Mouse (Mus musculus) urinary bladder, adult 2 months (tissue): ENCODE data around the gene E130309D02Rik. TPM values are rescaled to one million over a fixed set of nuclear protein-coding genes. Genes with fewer than 3 reads are reported as not detected.

Experiments
- DNase-seq: peaks from one replicate; pipeline ENCODE4 v3.0.0; 2022; ENCODE audit warnings: low spot score
- polyA plus RNA-seq: library from polyadenylated mRNA; depleted of rRNA; stranded (reverse); fragments of >200 nt; gene quantifications from 2 replicates; pipeline ENCODE4 v1.2.3, GENCODE M21; 2012

E130309D02Rik gene
- polyA plus RNA-seq, 1 experiment, result 8.4 TPM

- DNase-seq, result no peak
These were observed 5.2 kb downstream of the E130309D02Rik start for GRCm38 (mm10) chr5:143309916-143310315.

DNA sequence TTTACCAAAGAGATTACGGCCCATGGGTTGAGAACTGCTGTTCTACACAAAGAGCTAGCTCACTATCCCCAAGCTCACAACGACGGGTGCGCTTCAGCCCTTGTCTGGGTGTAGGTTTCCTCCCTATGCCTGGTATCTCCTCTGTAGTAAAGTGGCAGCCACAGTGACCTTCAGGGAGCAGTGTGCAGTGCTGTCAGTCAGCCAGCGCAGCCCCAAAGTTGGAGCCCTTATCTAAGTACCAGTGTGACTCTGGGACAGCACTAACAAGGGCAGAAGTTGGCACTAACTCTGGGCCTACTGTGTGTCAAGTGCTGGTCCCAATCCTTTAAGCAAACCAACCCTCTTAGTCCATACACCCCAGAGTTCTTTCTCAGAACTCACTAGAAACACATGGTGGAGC, 6.3 kb downstream of the E130309D02Rik start:
- DNase-seq, result no peak

DNA sequence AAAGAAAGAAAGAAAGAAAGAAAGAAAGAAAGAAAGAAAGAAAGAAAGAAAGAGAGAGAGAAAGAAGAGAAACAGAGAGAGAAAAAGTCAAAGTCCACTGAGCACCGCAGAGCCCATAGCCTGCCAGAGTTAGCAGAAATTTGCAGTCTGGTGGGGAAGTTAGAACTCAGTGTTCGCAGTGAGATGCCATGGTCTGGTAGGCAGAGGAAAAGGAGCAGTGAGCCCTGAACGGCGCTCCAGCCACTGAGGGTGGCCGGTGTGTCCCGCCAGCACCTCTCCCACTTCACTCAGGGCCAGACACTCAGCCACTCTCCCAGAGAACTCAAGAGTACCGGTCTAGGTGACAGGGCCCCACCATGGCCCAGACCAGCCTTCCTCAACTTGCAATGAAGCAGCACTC, 10.9 kb downstream of the E130309D02Rik start:
- no peak for DNase-seq

GRCm38 (mm10) chr5:143301296-143301695, 13.9 kb downstream of the E130309D02Rik start:
- no peak for DNase-seq

DNA sequence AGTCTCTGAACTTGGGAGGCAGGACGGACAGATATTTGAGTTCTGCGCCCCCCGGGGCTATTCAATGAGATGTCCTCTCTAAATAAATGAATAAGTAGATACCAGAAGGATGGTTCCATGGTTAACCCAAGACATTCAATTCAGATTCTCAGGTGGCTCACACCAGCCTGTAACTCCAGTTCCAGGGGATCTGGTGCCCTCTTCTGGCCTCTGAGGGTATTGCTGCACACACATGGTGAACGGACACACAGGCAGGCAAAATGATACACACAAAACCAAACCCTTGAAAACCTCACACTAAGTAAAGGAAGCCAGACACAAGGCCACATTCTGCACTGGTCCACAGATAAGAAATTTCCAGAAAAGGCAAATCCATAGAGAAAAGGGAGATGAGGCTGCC, 15.5 kb downstream of the E130309D02Rik start:
- DNase-seq, result no peak

DNA sequence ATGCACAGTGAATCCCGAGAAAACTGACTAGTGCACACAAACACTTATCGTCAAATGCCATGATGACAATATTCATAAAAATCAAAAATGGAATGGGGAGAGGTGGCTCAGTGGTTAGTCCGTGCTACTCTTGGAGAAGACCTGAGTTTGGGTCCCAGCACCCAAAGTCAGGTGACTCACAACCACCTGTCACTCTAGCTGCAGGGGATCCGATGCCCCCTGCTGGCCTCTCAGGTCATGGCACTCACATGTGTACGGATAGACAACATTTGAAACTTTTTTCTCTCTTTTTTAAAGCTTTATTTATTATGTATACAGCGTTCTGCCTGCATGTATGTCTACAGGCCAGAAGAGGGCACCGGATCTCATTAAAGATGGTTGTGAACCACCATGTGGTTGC, 16.8 kb downstream of the E130309D02Rik start:
- DNase-seq, result no peak

GRCm38 (mm10) chr5:143297986-143298385, 17.2 kb downstream of the E130309D02Rik start:
- no peak for DNase-seq

- no peak for DNase-seq
These were observed 19.8 kb downstream of the E130309D02Rik start for GRCm38 (mm10) chr5:143295330-143295729.

GRCm38 (mm10) chr5:143294862-143295261, 20.3 kb downstream of the E130309D02Rik start:
- DNase-seq, result no peak

DNA sequence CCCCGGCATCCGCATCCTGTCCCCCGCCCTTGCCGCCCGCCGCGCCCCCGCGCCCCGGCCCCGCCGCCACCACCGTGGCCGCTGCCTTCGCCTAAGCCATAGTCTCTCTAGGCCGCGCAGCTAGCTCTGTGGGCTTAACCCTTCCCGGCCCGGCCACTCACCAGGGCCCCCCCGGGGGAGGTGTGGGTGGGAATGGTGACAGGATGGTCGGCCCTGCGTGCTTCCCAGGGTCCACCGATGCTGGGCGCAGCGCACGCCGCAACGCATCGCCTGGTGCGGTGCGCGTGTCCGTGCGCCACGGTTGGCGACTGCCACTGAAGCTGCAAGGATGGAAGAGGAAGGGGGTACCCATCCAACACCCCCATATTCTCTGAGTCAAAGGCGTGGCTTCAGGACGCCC, 21.8 kb downstream of the E130309D02Rik start, which contains the start of gene Zfp853:
Gene Zfp853 (minus strand): TSS at position 220 of the 400 bp plus-strand sequence.
- DNase-seq, result no peak

- no peak for DNase-seq
These were observed 22.3 kb downstream of the E130309D02Rik start for GRCm38 (mm10) chr5:143292879-143293278.

GRCm38 (mm10) chr5:143289299-143289698, 25.9 kb downstream of the E130309D02Rik start:
- DNase-seq, result no peak

GRCm38 (mm10) chr5:143288378-143288911, 26.7 kb downstream of the E130309D02Rik start:
- no peak for DNase-seq

- no peak for DNase-seq
These were observed 27.3 kb downstream of the E130309D02Rik start for GRCm38 (mm10) chr5:143287774-143288328.

DNA sequence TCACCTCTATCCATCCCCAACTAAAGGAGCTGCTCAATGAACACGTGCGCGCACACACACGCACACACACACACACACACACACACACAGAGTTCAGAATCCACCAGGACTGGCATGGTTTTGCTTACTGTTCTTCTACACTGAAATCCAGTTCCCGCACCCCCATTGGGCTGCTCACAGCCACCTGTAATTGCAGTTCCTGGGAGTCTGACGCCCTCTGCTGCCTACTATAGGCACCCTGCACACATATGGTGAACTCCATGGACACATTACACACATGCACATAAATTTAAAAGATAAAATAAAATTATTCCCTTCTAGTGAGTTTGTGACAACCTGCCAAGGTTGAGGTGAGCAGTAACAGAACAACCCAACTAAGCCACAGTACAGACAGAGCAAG, 30.4 kb downstream of the E130309D02Rik start:
- no peak for DNase-seq

DNA sequence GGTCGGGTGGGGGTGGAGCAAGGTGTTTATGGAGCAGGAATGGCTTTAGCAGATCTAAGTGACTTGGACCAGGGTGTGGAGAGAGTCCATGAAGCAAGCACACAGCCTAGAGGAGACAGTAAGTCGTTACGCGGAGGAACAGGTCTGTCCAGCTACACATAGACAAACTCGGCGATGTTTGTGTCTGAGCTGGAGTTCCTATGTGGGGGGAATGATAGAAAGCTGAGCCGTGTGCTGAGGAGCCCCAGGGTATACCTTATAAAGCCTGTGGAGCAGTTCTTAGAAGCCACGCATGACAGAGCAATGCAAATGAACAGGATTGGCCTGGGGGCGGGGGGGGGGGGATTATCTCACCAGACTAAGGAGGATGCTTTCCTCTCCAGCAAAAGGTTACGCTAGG, 35.9 kb downstream of the E130309D02Rik start:
- DNase-seq, result no peak

GRCm38 (mm10) chr5:143275761-143276160, 39.4 kb downstream of the E130309D02Rik start:
- no peak for DNase-seq

GRCm38 (mm10) chr5:143272540-143273330, 42.4 kb downstream of the E130309D02Rik start:
- DNase-seq, result no peak

- no peak for DNase-seq
These were observed 43.1 kb downstream of the E130309D02Rik start for GRCm38 (mm10) chr5:143272108-143272507.

DNA sequence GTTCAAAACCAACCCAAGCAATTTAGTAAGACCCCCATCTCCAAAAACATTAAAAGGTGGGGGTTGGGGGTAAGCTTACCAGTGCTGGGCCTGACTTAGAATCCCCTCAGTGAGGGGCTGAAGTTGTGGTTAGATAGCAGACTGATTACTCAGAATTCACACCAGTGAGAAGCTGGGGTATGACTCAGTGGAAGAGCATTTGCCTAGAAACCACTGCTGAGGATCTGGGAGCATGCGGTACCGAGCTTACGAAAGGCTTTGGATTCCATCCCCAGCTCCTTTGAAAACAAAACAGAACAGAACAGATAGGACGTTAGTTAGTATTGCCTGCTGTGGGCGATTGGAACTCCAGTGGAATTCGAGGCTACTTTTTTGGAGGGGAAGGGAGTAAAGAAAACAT, 43.5 kb downstream of the E130309D02Rik start:
- DNase-seq, result no peak

- DNase-seq, result no peak
These were observed 45.0 kb downstream of the E130309D02Rik start for GRCm38 (mm10) chr5:143270151-143270519.

DNA sequence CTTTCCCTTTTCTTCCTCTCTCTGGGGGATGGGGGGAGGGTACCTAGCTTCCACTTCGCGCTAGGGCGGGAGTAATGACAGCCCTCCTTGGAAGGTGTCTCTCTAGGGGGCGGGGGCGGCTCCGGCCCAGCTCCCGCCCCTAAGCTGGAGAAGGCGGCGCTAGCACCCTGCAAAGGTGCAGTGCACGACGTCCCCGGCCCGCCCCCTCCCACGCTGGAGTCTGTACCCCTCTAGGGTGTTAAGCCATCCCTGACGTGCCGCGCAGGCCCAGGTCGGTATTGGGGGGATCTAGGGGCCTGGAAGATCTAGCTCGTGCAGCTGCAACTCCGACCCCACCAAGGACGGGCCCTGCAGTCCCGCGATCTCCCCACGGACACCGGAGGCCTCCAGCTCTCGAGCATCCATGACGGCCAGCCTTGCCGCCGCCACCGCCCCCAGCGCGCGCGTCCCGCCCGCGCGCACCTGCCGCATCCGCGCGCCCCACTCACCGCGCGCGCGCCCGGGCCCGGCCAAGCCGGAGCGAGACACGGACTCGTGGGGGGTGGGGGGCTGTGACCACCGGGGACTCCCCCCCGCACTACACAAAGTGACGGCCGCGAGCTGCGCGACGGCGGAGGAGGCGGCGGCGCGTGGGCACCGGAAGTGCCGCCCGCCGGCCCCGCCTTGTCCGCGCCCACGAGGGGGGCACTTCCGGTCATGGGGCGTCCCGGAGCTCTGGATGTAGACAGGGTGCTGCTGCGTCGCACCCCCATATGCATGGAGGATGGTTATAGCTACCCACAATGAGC, 45.6 kb downstream of the E130309D02Rik start, which contains the start of gene Zfp316:
Gene Zfp316 (minus strand): TSS at position 660 of the 788 bp plus-strand sequence.
- peak; percentile 62 for DNase-seq
